In genomic region chr4:44905651-44906271, GRCm38 (mm10) we compare ENCODE assay signal across 8 mouse cellular contexts.
DNase-seq lines count a peak whose midpoint lies in the region; ATAC-seq and TF ChIP-seq lines count a peak whose summit lies in the region.

No protein-coding gene starts in this region.

- no peak for TF ChIP-seq CTCF in bone marrow, adult 2 months (IDR thresholded peaks at IDR 0.05; ENCODE audit: control insufficient read depth, insufficient read depth, low read length)

- no peak overlapping the region for H3K4me3 ChIP-seq in ES-E14 (ENCODE audit: insufficient read depth in 1 of 2, low read depth in 1 of 2, low read length in 2 of 2, poor library complexity in 1 of 2, severe bottlenecking in 1 of 2)
- no peak overlapping the region for H3K4me3 ChIP-seq in bone marrow, adult 2 months (replicated peaks; ENCODE audit: control insufficient read depth, low read depth, low read length)
- H3K4me3 ChIP-seq in forebrain, embryonic 11.5 days (ENCODE audit: low read depth, low read length): no peak overlapping the region
- no peak overlapping the region for H3K4me3 ChIP-seq in midbrain, embryonic 12.5 days

- H3K36me3 ChIP-seq in ES-E14 (ENCODE audit: control insufficient read depth, insufficient read depth, low read length, poor library complexity, severe bottlenecking): no peaks in the 10 kb centered on the region
- H3K36me3 ChIP-seq in forebrain, embryonic 11.5 days (ENCODE audit: control insufficient read depth, insufficient read depth, low read length): no peaks in the 10 kb centered on the region
- no peaks in the 10 kb centered on the region for H3K36me3 ChIP-seq in midbrain, embryonic 12.5 days

- no peaks in the 10 kb centered on the region for H3K27me3 ChIP-seq in forebrain, embryonic 11.5 days (ENCODE audit: control insufficient read depth, insufficient read depth, low read length)
- H3K27me3 ChIP-seq in midbrain, embryonic 12.5 days: peaks cover 15% of the 10 kb centered on the region

- peak; percentile 9 for DNase-seq in ES-E14 (ENCODE audit: low read depth, low spot score)
- peak; percentile 71 for DNase-seq in forebrain, embryonic 11.5 days (ENCODE audit: low spot score)
- no peak for DNase-seq in gastrocnemius, postnatal 25 days
- no peak for DNase-seq in ovary, postnatal 10 days (ENCODE audit: low spot score)

- in situ Hi-C loops in ES-E14 (cut with MboI; ENCODE audit: low sequenced_read_pairs in 2 of 2, unreplicated experiment in 2 of 2): no loop called here

- no peaks in the 10 kb centered on the region; a peak in 1 of 4 replicates for H3K4me1 ChIP-seq in ES-E14 (ENCODE audit: control insufficient read depth in 2 of 2, insufficient read depth in 2 of 2, low read length in 2 of 2, poor library complexity in 1 of 2)
- no peaks in the 10 kb centered on the region for H3K4me1 ChIP-seq in bone marrow, adult 2 months (ENCODE audit: control insufficient read depth, insufficient read depth, low read length)
- peaks cover 6% of the 10 kb centered on the region; the same call in 1 of the 2 replicates for H3K4me1 ChIP-seq in forebrain, embryonic 11.5 days (replicated peaks; ENCODE audit: control insufficient read depth, insufficient read depth, low read length)
- peaks cover 18% of the 10 kb centered on the region for H3K4me1 ChIP-seq in midbrain, embryonic 12.5 days

- H3K27ac ChIP-seq in ES-E14 (ENCODE audit: insufficient read depth, low read depth, low read length, poor library complexity, severe bottlenecking): no peak overlapping the region
- peak overlapping the region; percentile 85 for H3K27ac ChIP-seq in bone marrow, adult 2 months (ENCODE audit: control insufficient read depth, insufficient read depth, low read depth, low read length, poor library complexity)
- peak overlapping the region; percentile 2; the same call in 1 of the 2 replicates for H3K27ac ChIP-seq in forebrain, embryonic 11.5 days (ENCODE audit: low read depth, low read length)
- H3K27ac ChIP-seq in midbrain, embryonic 12.5 days (replicated peaks): peak overlapping the region; percentile 66

- peak overlapping the region; percentile 28; the same call in 1 of the 2 replicates for H3K4me2 ChIP-seq in forebrain, embryonic 11.5 days (ENCODE audit: low read depth, low read length, severe bottlenecking)
- peak overlapping the region; percentile 28 for H3K4me2 ChIP-seq in midbrain, embryonic 12.5 days (replicated peaks)

- H3K9me3 ChIP-seq in ES-E14 (ENCODE audit: control insufficient read depth, insufficient read depth, low read depth, low read length): no peaks in the 10 kb centered on the region
- no peaks in the 10 kb centered on the region for H3K9me3 ChIP-seq in forebrain, embryonic 11.5 days (ENCODE audit: control insufficient read depth, low read length)
- no peaks in the 10 kb centered on the region for H3K9me3 ChIP-seq in midbrain, embryonic 12.5 days

- peak; percentile 80 for ATAC-seq in forebrain, embryonic 11.5 days (replicated peaks; ENCODE audit: low FRiP score)
- peak; percentile 77 for ATAC-seq in midbrain, embryonic 12.5 days (ENCODE audit: low FRiP score, low read depth)
- no peak for ATAC-seq in granulocyte monocyte progenitor cell, adult 5-6 weeks (replicated peaks; ENCODE audit: poor library complexity, severe bottlenecking)
- no peak for ATAC-seq in erythroid progenitor cell, adult 5-6 weeks (replicated peaks; ENCODE audit: low FRiP score, poor library complexity, severe bottlenecking)

- TF ChIP-seq POLR2A in bone marrow, adult 2 months (IDR thresholded peaks at IDR 0.05; ENCODE audit: borderline replicate concordance, control insufficient read depth, low read depth, low read length): 0 out of 2 replicates have a peak, but pooled peaks have one; percentile 26

- WGBS in bone marrow, adult 2 months: 65% methylated on average over 11 of the region's 11 CpGs
- WGBS in forebrain, embryonic 11.5 days: 7% methylated on average over 11 of the region's 11 CpGs
- WGBS in midbrain, embryonic 12.5 days: 6% methylated on average over 11 of the region's 11 CpGs

- H3K9ac ChIP-seq in ES-E14 (ENCODE audit: insufficient read depth, low read depth, low read length, poor library complexity, severe bottlenecking): no peak overlapping the region
- H3K9ac ChIP-seq in forebrain, embryonic 11.5 days (ENCODE audit: low read length): no peak overlapping the region
- H3K9ac ChIP-seq in midbrain, embryonic 12.5 days (replicated peaks): no peak overlapping the region; the same call in 1 of the 2 replicates

TF ChIP-seq in ES-E14, 5 proteins besides CTCF, POLR2A, EP300 and RAD21:
- TF ChIP-seq ZC3H11A (IDR thresholded peaks at IDR 0.05; ENCODE audit: borderline replicate concordance, low read depth, low read length) (no peak), CHD2 (IDR thresholded peaks at IDR 0.05; ENCODE audit: low read depth, low read length) (no peak), MAFK (IDR thresholded peaks at IDR 0.05; ENCODE audit: insufficient read depth, low read depth, low read length) (no peak), HCFC1 (IDR thresholded peaks at IDR 0.05; ENCODE audit: borderline replicate concordance, insufficient read depth, low read length) (no peak), ZNF384 (IDR thresholded peaks at IDR 0.05; ENCODE audit: low read depth, low read length) (no peak)
TF ChIP-seq in ES-E14: peak in this region for 0.

Comparison
In these comparisons a context has a peak if more than half of its experiments do, and no peak if none do; other contexts are left out.
1. DNase-seq: peak in ES-E14 (single experiment) and forebrain, embryonic 11.5 days (single experiment); none in gastrocnemius, postnatal 25 days (single experiment) and ovary, postnatal 10 days (single experiment).
2. ATAC-seq: peak in forebrain, embryonic 11.5 days (single experiment) and midbrain, embryonic 12.5 days (single experiment); none in granulocyte monocyte progenitor cell, adult 5-6 weeks (single experiment) and erythroid progenitor cell, adult 5-6 weeks (single experiment).